Mouse (Mus musculus): ENCODE results near the gene Grik4. TPM values are rescaled to one million over a fixed set of nuclear protein-coding genes. Genes with fewer than 3 reads are reported as not detected.

The Grik4 gene
- total RNA-seq, 2 experiments from 2014 or later = 1.2 to 1.5 TPM

- no peak for DNase-seq (ENCODE audit: low spot score in 2 of 2)
Observed at GRCm38 (mm10) chr9:42507709-42508108, 436.6 kb downstream of the Grik4 start, which contains the start of gene Tbcel. TSS of gene Tbcel (minus strand) at chr9:42507809.

GRCm38 (mm10) chr9:42507022-42507421 is 437.3 kb downstream of the Grik4 start:
- no peak for DNase-seq (ENCODE audit: low spot score in 2 of 2)

- no peak for DNase-seq (ENCODE audit: low spot score in 2 of 2)
Observed at GRCm38 (mm10) chr9:42504971-42505510, 439.3 kb downstream of the Grik4 start.

- DNase-seq (ENCODE audit: low spot score in 2 of 2) = no peak
Observed at GRCm38 (mm10) chr9:42504559-42504958, 439.7 kb downstream of the Grik4 start.

- DNase-seq (ENCODE audit: low spot score in 2 of 2) = no peak
Observed at GRCm38 (mm10) chr9:42503709-42504108, 440.6 kb downstream of the Grik4 start.

- DNase-seq (ENCODE audit: low spot score in 2 of 2) = no peak
Observed at GRCm38 (mm10) chr9:42496296-42496695, 448.0 kb downstream of the Grik4 start.

GRCm38 (mm10) chr9:42491780-42492179 is 452.5 kb downstream of the Grik4 start:
- DNase-seq (ENCODE audit: low spot score in 2 of 2) = no peak

GRCm38 (mm10) chr9:42490589-42491382 is 453.5 kb downstream of the Grik4 start:
- no peak for DNase-seq (ENCODE audit: low spot score in 2 of 2)

GRCm38 (mm10) chr9:42488071-42488470 is 456.2 kb downstream of the Grik4 start:
- DNase-seq (ENCODE audit: low spot score in 2 of 2) = no peak

- DNase-seq (ENCODE audit: low spot score in 2 of 2) = no peak
Observed at GRCm38 (mm10) chr9:42486913-42487312, 457.4 kb downstream of the Grik4 start.

GRCm38 (mm10) chr9:42484667-42485066 is 459.6 kb downstream of the Grik4 start:
- no peak for DNase-seq (ENCODE audit: low spot score in 2 of 2)

- no peak for DNase-seq (ENCODE audit: low spot score in 2 of 2)
Observed at GRCm38 (mm10) chr9:42482944-42483343, 461.3 kb downstream of the Grik4 start.

GRCm38 (mm10) chr9:42476166-42476565 is 468.1 kb downstream of the Grik4 start:
- DNase-seq (ENCODE audit: low spot score in 2 of 2) = no peak

- no peak for DNase-seq (ENCODE audit: low spot score in 2 of 2)
Observed at GRCm38 (mm10) chr9:42474244-42474643, 470.0 kb downstream of the Grik4 start.

GRCm38 (mm10) chr9:42471921-42472747 is 472.2 kb downstream of the Grik4 start:
- peak; percentile 86 to 88 for DNase-seq (ENCODE audit: low spot score in 2 of 2)

- peak in 1 of 2 experiments; percentile 51 for DNase-seq (ENCODE audit: low spot score in 2 of 2)
Observed at GRCm38 (mm10) chr9:42471214-42471613, 473.1 kb downstream of the Grik4 start.

GRCm38 (mm10) chr9:42469323-42469722 is 475.0 kb downstream of the Grik4 start:
- no peak for DNase-seq (ENCODE audit: low spot score in 2 of 2)

- no peak for DNase-seq (ENCODE audit: low spot score in 2 of 2)
Observed at GRCm38 (mm10) chr9:42468360-42468759, 475.9 kb downstream of the Grik4 start.
